Mouse (Mus musculus): Measurements from ENCODE around the gene Sema3e. TPM values are rescaled to one million over a fixed set of nuclear protein-coding genes. Genes with fewer than 3 reads are reported as not detected.

The Sema3e gene
- total RNA-seq, 1 experiment from 2014 or later = 0.10 TPM

GRCm38 (mm10) chr5:14059895-14060553, 34.9 kb downstream of the Sema3e start:
- ATAC-seq (replicated peaks; ENCODE audit: insufficient number of reproducible peaks, low FRiP score, low TSS enrichment, poor library complexity, severe bottlenecking) = no peak

- no peak for ATAC-seq (replicated peaks; ENCODE audit: insufficient number of reproducible peaks, low FRiP score, low TSS enrichment, poor library complexity, severe bottlenecking)
These were observed 37.9 kb downstream of the Sema3e start for GRCm38 (mm10) chr5:14062918-14063481.

GRCm38 (mm10) chr5:14073152-14073551, 48.1 kb downstream of the Sema3e start:
- ATAC-seq (replicated peaks; ENCODE audit: insufficient number of reproducible peaks, low FRiP score, low TSS enrichment, poor library complexity, severe bottlenecking) = no peak

GRCm38 (mm10) chr5:14088100-14088499, 63.0 kb downstream of the Sema3e start:
- ATAC-seq (replicated peaks; ENCODE audit: insufficient number of reproducible peaks, low FRiP score, low TSS enrichment, poor library complexity, severe bottlenecking) = no peak

- no peak for ATAC-seq (replicated peaks; ENCODE audit: insufficient number of reproducible peaks, low FRiP score, low TSS enrichment, poor library complexity, severe bottlenecking)
These were observed 65.0 kb downstream of the Sema3e start for GRCm38 (mm10) chr5:14089875-14090608.

- no peak for ATAC-seq (replicated peaks; ENCODE audit: insufficient number of reproducible peaks, low FRiP score, low TSS enrichment, poor library complexity, severe bottlenecking)
These were observed 65.5 kb downstream of the Sema3e start for GRCm38 (mm10) chr5:14090609-14090969.

- ATAC-seq (replicated peaks; ENCODE audit: insufficient number of reproducible peaks, low FRiP score, low TSS enrichment, poor library complexity, severe bottlenecking) = no peak
These were observed 67.2 kb downstream of the Sema3e start for GRCm38 (mm10) chr5:14092262-14092776.

GRCm38 (mm10) chr5:14096196-14096595, 71.1 kb downstream of the Sema3e start:
- no peak for ATAC-seq (replicated peaks; ENCODE audit: insufficient number of reproducible peaks, low FRiP score, low TSS enrichment, poor library complexity, severe bottlenecking)

- ATAC-seq (replicated peaks; ENCODE audit: insufficient number of reproducible peaks, low FRiP score, low TSS enrichment, poor library complexity, severe bottlenecking) = no peak
These were observed 73.6 kb downstream of the Sema3e start for GRCm38 (mm10) chr5:14098677-14099076.

- ATAC-seq (replicated peaks; ENCODE audit: insufficient number of reproducible peaks, low FRiP score, low TSS enrichment, poor library complexity, severe bottlenecking) = no peak
These were observed 82.3 kb downstream of the Sema3e start for GRCm38 (mm10) chr5:14107365-14107764.

- no peak for ATAC-seq (replicated peaks; ENCODE audit: insufficient number of reproducible peaks, low FRiP score, low TSS enrichment, poor library complexity, severe bottlenecking)
These were observed 83.9 kb downstream of the Sema3e start for GRCm38 (mm10) chr5:14109001-14109400.

GRCm38 (mm10) chr5:14111401-14111800, 86.3 kb downstream of the Sema3e start:
- no peak for ATAC-seq (replicated peaks; ENCODE audit: insufficient number of reproducible peaks, low FRiP score, low TSS enrichment, poor library complexity, severe bottlenecking)

GRCm38 (mm10) chr5:14121902-14122301, 96.8 kb downstream of the Sema3e start:
- ATAC-seq (replicated peaks; ENCODE audit: insufficient number of reproducible peaks, low FRiP score, low TSS enrichment, poor library complexity, severe bottlenecking) = no peak

- no peak for ATAC-seq (replicated peaks; ENCODE audit: insufficient number of reproducible peaks, low FRiP score, low TSS enrichment, poor library complexity, severe bottlenecking)
These were observed 101.5 kb downstream of the Sema3e start for GRCm38 (mm10) chr5:14126591-14126990.

GRCm38 (mm10) chr5:14135929-14136328, 110.9 kb downstream of the Sema3e start:
- ATAC-seq (replicated peaks; ENCODE audit: insufficient number of reproducible peaks, low FRiP score, low TSS enrichment, poor library complexity, severe bottlenecking) = no peak

- ATAC-seq (replicated peaks; ENCODE audit: insufficient number of reproducible peaks, low FRiP score, low TSS enrichment, poor library complexity, severe bottlenecking) = no peak
These were observed 113.6 kb downstream of the Sema3e start for GRCm38 (mm10) chr5:14138725-14139124.

- no peak for ATAC-seq (replicated peaks; ENCODE audit: insufficient number of reproducible peaks, low FRiP score, low TSS enrichment, poor library complexity, severe bottlenecking)
These were observed 137.5 kb downstream of the Sema3e start for GRCm38 (mm10) chr5:14162579-14162978.

GRCm38 (mm10) chr5:14163280-14163679, 138.2 kb downstream of the Sema3e start:
- ATAC-seq (replicated peaks; ENCODE audit: insufficient number of reproducible peaks, low FRiP score, low TSS enrichment, poor library complexity, severe bottlenecking) = no peak

GRCm38 (mm10) chr5:14167776-14168175, 142.7 kb downstream of the Sema3e start:
- ATAC-seq (replicated peaks; ENCODE audit: insufficient number of reproducible peaks, low FRiP score, low TSS enrichment, poor library complexity, severe bottlenecking) = no peak
